Mouse (Mus musculus): Measurements from ENCODE around the gene Eln.
A peak's percentile ranks its signal among the peaks of the same experiment; 100 is the strongest.

Eln gene

DNA sequence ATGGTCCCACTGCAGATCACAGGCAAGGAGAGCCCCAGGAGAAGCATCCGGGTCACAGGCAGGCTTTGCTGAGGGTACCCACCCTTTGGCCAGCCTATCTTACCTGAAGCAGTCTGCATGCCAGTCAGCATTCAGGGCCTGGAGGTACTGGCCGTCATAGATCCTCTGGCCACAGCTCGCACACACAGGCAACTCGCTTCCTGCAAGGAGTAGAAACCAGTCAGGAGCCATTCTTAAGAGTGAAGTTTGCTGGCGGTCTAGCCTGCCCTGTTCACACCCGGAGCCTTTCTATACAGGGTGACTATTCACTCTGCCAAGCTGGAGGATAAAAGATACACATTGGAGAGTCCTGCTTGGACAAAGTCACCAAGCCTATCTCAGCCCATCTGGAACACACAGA is 60.6 kb downstream of the Eln start:
- DNase-seq (ENCODE audit: low read depth, low spot score), result no peak

DNA sequence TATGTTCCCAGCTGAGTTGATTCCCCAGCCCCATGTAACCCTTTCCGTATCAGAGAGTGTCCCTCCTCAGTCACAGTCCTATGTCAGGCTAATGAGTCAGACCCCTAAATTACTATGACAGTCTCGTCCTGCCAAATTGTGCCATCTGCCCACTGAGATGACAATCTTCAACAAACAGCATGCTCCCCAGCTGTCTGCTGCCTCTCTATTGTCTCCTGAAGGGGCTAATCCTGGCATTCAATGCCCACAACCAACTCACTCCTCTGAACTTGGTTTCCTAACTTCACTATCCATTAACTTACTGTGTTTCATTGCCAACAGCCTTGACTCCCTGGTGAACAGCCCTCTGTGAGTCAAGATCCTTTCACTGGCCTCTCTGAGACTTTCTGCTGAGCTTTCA is 62.7 kb downstream of the Eln start:
- no peak for DNase-seq (ENCODE audit: low read depth, low spot score)

DNA sequence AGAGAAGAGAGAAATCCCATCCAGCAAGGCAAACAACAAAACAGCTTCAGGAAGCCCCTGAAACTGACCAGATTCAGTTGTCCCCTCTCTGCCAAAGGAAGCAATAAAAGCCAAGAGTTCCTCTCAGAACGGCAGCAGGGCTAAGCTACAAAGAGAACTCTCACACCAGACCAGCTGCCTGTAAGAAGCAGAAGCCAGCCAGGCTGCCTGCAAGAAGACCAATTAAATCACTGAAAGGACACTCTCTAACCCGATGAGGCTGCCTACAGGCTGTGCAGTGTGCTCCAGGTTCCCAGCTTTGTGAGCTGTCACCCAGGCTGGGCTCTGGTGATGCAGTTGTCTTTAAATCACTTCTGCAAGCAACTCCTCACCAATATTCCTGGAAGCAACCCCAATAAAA is 63.3 kb downstream of the Eln start:
- no peak for DNase-seq (ENCODE audit: low read depth, low spot score)

DNA sequence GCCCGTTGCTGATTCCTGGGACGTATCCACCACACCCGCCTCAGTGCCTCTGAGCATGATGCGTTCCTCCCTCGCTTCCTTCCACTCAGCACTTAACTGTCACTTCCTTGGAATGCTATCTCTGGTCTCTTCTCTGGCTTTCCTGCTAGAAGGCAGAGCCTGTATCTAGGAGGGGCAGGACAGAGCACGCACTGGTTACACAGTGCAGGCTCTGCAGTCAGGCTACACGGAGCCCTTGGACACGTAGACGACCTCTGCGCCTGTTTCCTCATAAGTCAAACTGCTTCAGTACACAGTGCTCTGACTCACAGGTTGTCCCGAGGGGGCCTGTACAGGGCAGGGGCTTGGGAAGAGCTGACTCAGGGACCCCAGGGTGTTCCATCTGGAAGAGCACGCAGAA is 66.9 kb downstream of the Eln start:
- DNase-seq (ENCODE audit: low read depth, low spot score), result no peak

DNA sequence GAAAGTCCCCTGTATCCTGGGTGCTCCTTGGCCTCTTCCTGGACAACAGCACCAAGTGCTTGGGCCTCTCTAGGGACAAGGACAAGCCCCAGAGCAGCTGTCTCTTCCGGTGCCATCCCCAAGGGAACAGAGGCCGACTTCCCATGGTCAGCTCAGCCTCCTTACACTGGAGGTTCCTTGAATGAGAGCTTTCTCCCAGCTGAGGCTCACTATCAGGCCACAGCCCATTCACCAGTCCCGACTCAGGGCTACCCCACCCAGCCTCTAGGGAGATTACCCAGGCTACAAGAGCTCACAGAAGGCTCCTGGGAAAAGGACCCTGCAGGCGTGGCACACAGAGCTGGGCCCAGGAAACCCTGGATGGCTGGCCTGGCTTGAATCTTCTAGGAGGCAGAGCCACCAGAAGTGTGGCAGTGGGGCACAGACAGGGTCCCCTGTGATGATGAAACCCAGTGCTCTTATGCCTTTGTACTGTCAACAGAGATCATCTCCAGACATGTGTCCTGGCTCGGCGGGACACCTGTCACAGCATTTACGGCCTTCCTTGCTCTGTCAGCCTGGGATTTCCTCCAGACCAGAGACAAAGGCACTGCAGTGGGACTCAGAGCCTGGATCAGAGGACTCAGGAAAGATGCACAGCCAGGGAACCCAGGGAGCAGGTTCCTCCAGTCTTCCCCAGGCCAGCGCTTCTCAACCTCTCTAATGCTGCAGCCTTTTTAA is 68.1 kb downstream of the Eln start:
- no peak for DNase-seq (ENCODE audit: low read depth, low spot score)

DNA sequence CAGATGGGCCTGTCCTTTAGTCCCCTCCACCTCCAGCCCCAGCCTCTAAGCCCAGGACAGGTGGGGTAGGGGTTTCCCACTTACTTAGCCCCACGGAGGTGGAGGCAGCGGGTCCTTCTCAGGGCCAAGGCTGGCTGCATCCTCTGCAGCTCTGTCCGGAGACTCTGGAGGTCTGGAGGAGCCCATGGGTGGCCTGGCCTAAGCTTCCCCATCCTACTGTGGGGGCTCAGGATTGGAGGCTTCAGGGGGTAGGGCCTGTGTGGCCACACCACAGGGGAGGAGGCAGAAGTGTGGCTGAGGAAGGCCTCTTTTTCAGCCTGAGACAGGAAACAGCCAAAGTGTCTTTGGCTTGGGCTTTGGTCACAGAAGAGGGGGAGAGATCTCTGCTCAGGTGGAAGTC is 69.1 kb downstream of the Eln start:
- DNase-seq (ENCODE audit: low read depth, low spot score), result no peak

DNA sequence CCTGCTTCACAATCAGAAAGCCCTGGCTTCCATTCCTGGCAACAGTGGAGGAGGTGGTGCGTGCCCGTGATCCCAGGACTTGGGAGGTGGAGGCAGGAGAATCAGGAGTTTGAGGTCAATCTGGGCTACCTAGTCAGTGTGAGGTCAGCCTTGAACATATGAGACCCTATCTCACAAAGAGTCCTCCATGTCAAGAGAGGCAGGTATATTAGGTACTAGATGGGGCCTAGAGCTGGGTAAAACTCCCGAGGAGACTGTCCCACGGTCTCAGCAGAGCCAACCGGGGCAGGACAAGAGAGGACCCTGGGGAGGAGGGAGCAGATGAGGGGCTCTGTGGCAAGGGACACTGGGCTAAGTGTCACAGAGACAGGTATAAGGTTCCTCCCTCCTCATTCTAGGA is 69.6 kb downstream of the Eln start:
- DNase-seq (ENCODE audit: low read depth, low spot score), result no peak

DNA sequence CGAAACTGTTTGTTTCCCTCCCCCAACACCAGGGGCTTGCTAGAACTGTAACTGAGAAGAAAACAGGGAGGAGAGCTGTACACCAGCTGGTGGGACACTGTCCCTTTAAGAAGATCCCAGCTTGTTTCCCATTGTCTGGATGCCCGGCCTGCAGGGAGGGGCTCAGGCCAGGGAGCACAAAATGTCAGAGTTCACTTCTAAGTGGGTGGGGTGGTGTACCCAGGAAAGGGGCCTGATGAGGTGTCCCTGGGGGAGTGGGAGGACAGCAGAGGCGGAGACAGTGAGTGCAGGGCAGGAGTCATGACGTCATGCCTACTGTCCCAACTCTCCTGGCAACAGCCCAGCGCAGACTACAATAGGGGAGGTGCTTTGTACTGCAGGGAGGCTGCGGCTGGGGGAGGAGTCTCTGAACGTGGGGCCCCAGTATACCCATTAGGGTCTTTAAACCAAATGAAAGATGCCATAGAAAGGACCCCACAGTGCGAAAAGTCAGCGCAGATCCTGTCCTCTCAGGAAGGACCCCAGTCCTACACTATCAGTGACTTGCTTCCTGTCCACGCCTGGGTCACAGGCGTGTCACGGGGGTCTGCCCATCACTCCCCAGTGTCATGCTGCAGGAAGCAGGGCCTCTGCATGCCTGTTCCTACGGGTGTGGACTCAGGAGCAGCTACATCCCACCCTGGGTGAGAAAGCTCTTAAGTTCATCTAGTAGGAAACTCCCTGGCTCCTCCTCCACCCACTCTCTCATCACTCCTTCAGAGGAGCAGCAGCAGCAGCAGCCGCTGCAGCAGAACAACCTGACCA is 71.0 kb downstream of the Eln start:
- peak; percentile 79 for DNase-seq (ENCODE audit: low read depth, low spot score)

DNA sequence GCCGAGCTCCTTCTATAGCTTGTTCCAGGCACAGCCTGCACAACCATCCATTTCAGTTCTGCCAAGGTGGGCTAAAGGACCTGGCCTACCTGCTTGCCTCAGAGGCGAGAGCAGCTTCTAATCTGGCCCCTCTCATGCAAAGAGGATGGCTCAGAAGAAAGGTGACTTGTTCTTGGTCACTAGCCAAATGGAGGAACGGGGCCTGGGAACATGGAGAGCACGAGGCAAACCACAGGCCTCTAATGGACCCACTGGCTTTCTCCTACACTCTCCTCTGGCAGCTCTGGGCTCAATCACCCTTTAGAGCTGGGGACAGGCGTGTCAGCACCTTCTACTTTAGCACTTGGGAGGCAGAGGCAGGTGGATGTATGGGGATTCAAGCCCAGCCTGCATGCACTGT is 72.1 kb downstream of the Eln start:
- DNase-seq (ENCODE audit: low read depth, low spot score), result no peak

DNA sequence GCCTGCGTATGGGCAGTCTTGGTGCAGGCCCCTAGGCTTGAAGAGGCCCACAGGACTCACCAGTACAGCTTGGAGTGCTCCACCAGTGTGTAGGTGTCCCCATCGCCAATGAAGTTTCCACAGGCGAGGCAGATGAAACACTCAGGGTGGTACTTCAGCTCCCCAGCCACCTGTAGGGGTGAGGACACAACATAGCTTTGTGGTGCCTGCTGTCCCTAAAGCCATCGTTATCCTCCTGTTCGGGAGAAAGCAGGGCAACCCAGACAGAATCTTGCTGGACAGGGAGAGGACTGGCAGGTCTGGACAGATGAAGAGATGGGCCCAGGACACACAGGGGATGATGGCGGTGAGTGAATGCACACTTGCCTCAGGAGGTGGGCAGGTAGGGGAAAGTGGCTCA is 74.5 kb downstream of the Eln start:
- no peak for DNase-seq (ENCODE audit: low read depth, low spot score)

DNA sequence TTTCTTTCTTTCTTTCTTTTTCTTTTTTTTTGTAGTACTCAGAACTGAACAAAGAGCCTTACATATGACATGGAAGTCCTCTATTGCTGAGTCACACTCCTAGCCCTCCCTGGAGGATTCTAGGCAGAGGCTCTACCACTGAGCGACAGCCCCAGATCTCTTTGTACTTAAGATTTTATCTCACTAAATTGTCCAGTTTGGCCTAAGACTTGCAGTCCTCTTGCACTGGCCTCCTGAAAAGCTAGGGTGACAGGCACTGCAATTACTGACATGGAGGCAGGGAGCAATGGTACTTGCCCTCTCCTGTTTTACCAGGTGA is 75.0 kb downstream of the Eln start:
- no peak for DNase-seq (ENCODE audit: low read depth, low spot score)

DNA sequence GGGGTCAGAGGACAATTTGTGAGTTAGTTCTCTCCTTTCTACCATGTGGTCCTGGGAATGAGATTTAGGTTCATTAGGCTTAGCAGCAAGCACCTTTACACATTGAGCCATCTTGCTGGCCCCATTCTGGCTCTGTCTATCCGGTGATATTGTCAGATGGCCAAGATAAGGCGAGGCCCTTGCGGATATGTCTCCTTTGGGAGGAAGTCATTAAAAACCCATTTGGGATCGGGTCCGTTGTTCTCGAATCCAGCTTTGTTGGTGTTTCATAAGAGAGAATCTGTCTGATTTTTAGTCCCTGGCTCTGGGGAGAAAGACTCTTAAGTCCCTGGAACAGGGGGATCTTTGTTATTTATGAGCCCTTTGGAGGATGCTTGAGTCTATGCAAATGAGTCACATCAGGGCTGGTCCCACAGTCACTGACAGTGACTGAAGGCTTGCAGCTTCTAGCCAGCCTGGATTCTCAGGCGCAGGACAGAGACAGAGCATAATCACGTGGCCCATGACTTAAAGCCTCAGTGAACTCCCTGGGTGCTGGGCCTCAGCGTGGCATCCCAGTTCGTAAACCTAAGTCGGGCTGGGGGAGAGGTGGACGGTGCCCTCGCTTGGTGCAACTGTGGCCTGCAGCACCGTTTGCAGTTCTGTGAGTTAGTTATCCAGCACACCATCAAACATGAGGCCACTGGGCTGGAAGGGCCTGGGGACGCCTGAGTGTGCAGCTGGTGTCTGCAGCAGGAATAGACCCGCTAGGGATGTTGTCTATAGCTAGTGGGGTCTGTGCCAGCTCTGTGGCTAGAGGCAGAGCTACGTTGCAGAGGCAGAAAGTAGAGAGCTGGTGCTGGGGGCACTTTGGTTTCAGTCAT is 75.6 kb downstream of the Eln start:
- no peak for DNase-seq (ENCODE audit: low read depth, low spot score)

DNA sequence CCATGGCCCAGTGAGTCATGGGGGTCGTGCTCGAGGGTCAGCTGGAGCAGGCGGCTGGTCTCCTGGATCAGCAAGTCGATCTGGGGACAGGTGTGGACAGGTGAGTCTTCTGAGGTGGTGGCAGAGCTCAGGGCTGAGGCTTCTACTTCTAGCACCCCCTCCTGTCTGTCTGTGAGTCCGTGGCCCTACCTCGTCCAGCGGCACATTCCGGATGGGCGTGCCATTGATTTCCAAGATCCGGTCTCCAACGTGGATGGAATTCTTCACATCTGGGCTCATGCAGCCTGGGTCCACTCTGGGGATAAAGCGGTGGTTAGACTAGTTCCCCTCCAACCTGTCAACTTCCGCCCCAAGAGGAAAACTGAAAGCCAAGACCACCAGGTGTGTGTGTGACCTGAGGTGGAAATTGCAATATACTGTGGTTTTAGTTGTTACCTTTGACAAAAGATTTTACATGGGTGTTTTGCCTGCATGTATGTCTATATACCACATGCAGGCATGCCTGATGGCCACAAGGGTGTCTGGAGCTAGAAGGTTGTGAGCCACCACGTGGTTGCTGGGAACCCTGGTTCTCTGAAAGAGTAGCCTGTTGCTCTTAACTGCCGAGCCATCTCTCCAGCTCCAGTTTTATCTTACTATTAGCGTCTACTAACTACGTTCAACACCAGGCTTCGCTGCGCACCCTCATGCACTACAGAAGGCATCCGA is 78.0 kb downstream of the Eln start:
- DNase-seq (ENCODE audit: low read depth, low spot score), result peak; percentile 75

DNA sequence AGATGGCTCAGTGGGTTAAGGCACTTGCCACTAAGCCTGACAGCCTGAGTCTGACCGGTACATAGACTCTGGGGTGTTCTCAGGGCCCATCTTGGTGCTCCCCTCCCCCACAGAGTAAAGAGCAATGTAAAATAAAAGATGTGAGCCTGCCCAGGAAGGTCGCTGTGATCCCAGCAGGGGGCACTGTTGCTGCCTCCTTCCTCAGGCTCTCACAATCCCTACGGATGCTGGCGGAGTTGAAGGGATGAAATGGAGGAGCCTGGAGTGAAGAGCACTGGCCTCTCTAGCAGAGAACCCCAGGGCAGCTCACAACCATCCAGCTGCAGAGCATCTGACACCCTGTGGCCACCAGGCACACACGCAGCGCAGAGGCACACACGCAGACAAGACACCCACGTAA is 78.6 kb downstream of the Eln start:
- DNase-seq (ENCODE audit: low read depth, low spot score), result peak; percentile 92

DNA sequence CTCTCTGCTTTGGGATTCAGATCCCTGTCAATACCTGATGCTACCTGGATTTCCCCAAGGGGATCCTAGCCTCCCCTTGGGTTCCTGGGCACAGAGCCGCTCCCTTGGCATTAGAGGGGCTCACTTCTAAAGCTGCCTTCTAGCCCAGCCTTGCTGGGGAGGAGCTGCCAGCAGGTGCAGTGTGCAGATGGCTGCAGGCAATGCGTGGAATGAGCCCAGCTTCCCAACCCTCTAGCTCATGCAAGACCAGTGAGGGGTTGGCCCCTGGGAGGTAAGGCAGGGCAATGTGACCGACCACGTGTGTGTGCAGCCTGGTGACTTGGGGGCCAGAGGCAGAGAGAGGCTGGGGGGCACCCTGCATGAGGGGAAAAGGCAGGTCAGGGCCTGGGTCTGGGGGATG is 90.4 kb downstream of the Eln start:
- no peak for DNase-seq (ENCODE audit: low read depth, low spot score)
